Mouse (Mus musculus) cerebellum, adult 8-10 months (tissue): ENCODE measurements around the gene Ap2m1.
"Not testable (repeated sequence)": the region's sequence is repeated elsewhere in the genome, so short reads cannot be mapped to it uniquely, and the experiment has no call there.

Source experiments
- DNase-seq: peaks from one replicate; pipeline ENCODE4 v3.0.0; 2022

Gene Ap2m1

DNA sequence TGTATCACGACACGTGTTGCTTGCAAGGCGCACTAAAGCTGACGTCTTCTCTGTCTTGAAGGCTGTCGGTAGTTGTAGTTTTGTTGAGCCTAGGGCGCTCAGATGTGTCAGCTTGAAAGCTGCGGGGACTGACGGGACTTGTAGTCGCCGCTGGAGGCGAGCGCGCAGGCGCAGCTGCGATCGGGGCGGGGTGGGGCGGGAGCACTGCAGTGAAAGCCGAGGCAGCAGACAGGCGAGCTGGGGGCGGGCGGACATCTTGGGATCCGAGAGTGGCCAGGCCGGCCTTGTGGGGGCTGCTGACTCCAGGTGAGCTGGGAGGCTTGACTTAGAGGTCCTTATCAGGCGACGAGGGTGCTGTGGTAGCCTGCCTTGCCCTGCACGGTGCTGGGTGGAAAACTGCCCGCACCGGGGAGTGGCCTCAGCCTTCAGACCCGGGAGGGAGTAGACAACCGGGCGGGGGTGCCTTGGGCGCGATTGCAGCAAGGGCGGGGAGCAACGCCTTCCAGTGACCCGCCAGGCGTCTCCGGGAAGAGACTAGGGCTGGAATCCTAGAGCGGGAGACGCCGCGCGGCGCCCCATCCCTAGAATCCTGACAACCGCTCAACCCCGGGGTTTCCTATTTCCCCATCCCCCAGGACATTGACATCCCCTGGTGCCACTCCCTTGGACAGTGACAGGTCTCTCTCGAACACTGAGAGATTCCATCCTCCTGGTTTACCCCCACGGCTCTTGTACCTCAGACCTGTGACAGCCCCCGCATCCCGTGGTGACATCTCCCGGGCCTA, at the start of gene Ap2m1:
Ap2m1 (plus strand) TSS at position 183 of the 785 bp plus-strand sequence.
- DNase-seq, result peak; percentile 88

DNA sequence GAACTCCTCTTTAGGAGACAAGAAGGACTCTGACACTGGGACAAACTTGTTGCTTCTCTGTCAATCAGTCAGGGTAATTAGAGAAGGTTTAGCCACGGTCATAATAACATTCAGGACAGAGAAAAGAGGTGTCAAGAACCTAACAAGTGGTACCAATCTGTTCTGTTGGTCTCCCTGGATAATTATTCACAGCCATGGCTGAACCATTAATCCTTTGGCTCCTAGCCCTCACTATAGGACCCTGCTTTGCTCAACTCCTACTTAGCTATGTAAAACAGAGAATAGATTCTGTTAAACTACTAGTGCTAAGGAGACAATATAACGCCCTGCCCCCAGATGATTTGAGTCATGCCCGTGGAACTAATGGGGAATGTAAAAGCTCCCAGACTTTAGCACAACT, 49.2 kb upstream of the Ap2m1 start:
- no peak for DNase-seq

DNA sequence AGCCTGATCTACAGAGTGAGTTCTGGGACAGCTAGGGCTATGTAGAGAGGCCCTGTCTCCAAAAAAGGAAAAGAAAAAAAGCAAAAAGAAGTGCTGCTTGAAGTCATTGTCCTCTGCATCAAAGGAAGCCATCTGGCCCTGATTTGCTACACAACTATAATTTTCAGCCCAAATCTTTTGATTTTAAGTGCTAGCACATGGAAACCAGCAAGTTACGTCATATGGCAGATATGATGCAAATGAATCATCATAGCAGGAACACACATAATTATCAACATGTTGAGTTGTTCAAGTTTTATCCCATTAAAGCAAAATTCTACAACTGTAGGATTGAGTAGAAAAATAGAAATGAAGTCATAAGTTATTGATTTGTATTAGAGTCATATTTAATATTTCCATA, 47.1 kb upstream of the Ap2m1 start:
- no peak for DNase-seq

DNA sequence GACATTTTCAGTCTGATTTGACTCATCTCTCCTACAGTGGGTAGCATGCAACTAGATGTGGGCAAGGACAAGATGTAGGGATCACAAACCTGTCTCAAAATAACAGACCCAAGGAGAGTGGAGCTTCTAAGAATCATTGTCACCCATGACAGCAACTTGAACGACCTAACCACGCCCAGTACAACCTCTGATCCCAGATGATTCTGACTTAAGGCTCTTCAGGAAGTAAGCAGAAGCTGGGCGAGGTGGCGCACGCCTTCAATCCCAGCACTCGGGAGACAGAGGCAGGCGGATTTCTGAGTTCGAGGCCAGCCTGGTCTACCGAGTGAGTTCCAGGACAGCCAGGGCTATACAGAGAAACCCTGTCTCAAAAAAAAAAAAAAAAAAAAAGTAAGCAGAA, 46.5 kb upstream of the Ap2m1 start:
- not testable (repeated sequence) for DNase-seq

DNA sequence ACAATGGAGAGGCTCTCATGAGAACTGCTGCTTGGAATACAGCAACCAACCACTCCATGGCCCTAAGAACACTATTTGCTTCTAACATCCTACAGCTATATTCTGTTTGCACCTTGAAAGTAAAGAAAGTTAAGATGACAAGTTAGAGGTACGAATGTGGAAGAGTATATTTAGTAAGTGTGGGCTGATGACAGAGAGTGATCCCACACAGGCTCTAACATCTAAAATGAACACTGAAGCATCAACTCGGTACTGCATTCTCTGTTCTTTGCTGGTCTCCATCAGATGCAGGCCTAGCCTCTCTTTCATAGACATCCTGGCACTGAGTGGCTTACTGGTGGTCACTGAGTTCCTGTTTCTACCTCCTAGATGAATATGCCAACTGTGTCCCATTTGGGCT, 46.0 kb upstream of the Ap2m1 start:
- DNase-seq, result no peak

DNA sequence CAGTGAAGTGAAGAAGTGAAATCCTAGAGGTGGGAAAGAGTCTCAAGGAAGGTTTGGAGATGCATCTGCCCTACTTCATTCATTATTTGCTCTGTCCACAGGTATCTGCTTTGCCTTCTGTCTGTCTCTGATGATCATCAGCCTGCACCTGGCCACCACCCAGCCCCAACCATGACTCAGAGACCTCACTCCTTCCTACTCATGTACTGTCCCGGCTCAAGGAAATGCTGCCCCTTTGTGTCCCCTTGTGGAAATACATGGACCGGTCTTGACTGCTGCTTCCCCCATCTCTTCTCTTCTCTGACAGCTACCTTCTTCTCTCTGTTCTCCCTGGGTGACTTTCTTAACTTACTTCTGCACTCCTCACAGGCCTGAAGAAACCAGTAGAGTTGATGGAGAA, 44.7 kb upstream of the Ap2m1 start:
- DNase-seq, result no peak

DNA sequence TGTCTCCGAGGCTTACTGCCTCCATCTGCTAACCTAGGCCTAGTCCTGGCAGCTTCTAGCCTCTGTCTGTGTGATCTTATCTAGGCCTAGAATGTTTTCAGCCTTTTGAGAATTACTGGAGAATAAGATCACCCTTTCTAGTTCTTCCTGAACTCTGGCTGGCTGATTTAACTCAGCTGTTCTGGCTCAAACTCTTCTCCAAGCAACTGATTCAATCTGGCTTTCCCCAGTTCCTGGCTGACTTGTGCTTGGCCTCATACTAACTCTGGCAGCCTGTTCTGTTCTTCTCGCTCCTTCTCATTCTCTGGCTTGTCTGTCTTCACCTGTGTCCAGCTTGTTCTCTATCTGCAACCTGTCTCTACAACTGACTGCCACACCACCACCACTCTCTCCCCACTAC, 44.0 kb upstream of the Ap2m1 start:
- DNase-seq, result no peak

DNA sequence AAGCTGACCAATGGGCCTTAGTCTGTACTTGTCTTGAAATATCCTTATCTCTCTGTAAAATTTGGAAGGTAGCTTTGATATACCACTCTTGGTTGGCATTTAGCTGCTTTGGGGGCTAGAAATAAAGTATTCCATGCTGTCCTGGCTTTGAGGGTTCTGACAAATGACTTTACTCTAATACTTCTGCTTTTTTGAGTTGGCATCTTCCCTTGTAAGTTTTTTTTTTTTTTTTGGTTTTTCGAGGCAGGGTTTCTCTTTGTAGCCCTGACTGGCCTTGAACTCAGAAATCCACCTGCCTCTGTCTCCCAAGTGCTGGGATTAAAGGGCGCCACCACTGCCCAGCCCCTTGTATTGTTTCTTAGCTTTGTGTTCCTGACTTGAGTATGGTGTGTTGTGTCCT, 41.8 kb upstream of the Ap2m1 start:
- no peak for DNase-seq

DNA sequence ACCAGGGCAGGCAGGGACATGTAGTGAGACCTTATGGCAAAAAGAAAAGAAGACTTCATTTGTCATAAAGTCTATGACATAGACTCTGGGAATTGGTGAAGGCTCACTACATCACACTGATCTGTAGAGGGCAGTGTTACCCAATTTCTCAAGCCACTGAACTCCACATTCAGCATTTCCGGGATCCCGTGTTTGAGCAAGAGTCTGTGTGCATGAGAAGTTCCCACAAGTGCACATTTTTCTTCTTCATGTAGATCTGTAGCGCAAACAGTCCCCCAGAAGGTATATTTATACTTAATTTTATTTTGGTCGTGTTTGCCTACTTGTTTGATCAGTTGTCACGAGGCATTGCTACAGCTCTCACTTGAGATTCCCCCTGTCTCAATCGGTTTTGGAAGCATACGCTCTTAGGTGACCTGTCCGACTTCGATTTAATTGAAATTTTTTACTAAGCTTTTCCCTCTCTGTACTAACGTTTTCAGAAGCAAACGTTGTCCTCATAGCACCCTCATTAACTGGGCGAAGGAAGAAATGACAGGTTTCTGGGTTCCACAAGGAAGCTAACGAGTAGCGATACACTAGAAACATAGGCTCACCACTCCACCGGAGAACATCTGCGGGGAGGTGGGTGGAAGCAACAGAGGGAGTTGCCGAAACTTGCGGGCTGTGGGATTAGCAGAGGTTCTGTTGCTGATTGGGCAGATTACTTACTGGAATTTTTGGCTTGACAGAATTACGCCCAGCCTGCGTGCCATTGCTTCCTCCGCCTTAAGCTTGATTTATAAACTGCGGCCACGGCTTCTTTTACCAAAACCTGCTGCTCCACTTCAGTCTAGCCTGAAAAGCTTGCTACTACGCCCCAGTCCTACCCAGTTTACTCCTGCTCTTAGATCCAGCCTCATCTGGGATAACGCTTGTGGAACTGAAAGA, 38.3 kb upstream of the Ap2m1 start:
- DNase-seq, result peak; percentile 66

DNA sequence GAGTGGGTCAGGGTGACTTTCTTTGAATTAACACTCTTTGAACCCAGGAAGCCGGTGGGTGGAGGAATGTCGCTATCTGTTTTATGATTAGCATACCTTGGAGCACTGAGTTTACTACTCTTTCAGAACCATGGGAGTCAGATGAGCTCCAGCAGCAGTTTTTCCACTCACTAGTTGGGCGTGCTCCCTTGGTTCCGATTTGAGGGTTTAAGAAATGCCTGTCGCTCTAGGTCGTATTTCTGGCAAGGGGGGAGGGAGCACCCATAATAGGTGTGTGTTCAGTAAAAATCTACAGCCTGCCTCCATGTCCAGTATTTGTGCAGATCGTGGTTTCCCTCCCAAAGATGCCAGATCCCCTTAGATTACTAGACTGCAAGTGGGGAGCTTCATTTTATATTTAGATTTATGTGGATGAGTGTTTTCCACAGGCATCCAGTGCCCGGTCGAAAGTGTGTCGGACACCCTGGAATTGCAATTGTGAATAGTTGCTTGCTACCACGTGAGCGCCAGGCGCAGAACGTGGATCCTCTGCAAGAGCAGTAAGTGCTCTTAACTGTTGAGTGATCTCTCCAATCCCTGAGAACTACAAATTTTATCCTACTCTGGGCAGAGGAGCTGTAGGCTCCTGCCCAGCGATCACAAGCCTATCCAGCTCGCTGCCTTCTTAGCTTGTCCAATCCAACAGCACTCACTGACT, 37.1 kb upstream of the Ap2m1 start:
- DNase-seq, result no peak

DNA sequence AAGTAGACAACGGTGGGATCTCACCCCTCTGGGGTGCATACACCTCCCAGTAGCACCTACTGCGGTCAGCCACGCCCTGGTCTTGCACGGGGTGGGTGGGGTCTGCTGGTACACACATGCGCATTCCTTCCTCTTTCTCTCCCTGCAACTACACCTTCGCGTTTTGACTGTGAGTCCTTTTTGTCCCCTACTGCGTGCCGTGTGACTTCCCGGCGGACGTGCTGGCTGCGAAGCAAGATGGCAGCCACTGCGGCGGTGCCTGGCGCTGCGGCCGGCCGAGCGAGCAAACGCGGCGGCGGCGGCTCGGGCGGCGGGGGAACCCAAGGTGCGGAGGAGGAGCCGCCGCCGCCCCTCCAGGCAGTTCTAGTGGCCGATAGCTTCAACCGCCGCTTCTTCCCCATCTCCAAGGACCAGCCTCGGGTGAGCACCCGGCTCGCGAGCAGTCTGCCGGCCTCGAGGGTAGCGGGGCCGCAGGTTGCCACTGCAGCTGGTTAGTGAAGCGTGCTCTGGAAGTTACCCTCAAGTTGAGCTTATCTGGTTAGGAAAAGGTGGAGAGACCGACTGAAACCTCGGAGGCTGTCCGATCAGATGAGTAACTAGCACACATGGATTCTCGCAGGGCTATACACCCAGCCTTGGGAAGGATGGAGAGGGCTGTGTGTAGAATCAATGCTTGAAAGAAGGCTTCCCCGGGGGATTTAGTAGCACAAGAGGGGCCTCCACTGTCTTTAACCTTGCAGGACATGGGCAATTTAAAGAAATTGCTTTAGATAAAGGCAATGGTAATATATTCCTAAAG, 36.4 kb upstream of the Ap2m1 start, which contains the start of gene Eif2b5:
Eif2b5 (plus strand) TSS at position 141 of the 799 bp plus-strand sequence.
- DNase-seq, result peak; percentile 95

DNA sequence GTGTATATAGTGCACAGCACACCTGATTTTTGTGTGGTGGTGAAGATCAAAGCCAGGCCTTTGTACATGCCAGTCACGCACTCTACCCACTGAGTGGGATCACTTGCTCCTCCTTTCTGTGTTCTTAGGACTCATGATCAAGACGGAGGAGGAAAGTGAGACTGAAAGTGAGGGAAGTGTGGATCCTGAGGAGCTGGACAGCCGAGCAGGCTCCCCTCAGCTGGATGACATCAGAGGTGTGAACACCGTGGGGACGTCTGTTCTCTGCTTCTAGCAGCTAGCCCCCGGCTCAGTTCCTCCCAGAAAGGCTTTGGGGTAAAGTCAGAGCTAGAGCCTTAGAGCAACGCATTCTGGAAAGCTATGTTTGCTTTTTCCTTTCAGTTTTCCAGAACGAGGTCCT, 29.3 kb upstream of the Ap2m1 start:
- DNase-seq, result no peak

DNA sequence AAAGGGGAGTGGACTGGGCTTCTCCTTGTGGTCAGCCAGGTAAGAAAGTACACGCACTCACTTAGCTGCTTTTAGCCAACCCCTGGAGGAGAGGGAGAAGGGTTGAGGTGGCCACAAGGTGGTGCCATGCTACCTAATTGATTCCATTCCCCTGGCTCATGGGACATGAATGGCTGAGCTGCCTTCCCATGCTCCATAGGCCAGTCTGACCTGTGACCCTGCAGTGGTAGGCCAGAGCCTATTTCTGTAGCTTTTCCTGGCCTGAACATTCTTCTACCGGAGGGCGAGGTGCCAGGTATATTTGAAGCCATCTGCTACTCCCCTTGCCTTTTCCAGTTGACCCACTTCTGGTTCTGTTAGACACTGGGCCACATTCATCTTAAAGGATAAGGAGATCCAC, 25.9 kb upstream of the Ap2m1 start:
- DNase-seq, result peak; percentile 46

DNA sequence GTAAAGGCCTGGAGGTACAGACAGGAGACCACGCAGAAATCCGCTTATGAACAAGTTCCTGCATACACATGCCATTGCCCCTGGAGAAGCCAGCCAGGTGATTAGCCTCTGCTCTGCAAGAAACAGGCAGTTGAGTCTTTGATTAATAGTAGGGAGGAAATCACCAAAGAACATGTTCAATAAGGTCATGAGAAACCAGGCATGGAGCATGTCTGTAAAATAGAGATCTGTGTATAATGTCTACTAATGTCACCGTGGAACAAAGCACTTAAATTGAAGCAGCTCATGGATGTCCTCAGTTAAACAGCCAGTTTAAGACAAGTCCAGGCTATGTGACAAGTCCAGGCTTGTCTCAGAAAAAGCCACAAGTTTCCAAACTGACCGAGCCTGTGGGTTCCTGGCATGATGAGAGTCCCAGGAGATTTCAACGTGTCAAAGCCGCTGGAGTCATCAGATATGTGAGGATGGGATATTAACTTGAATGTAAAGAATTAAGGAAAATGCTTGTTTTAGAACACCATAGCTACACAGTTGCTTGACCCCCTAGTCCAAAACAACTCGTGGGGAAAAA, 23.9 kb upstream of the Ap2m1 start:
- DNase-seq, result no peak

DNA sequence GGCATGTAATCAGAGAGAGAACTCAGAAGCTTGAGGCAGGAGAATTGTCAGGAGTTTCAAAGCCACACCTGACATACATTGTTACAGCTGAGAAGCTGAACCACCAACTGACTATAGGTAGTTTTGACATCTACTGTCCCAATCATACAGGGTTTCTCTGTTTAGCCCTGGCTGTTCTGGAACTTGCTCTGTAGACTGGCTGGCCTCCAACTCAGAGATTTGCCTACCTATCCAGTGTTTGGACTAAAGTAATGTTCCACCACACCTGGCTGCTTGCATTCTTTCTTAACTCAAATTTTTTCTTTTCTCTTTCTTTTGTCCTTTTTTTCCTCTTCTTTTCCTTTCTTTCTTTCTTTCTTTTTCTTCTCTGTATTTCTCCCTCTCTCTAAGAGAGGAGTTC, 19.2 kb upstream of the Ap2m1 start:
- no peak for DNase-seq

DNA sequence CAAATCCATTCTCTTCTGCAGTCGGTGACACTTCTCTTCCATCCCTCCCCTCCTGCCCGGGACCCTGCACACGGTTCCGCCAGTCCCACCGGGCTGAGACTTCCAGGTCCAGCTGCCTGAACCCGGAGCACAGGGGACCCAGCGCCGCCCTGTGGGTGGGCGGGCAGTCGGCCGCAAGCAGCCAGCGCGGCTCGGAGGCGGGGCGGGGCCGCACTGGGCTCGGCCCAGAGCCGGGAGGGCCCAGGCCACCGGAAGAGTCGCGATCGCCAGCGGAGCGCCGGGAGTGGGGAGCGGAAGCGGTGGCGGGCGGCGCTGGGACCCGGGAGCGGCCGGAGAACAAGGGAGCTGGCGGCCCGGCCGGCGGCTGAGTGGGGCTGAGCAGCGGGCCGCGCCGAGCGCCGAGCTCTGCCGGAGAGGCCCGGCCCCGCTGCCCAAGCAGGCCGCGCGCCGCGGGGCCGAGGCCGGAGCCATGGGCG, 18.5 kb upstream of the Ap2m1 start, which contains the start of gene Dvl3:
Dvl3 (plus strand) TSS at position 257 of the 476 bp plus-strand sequence.
- DNase-seq, result peak; percentile 86

DNA sequence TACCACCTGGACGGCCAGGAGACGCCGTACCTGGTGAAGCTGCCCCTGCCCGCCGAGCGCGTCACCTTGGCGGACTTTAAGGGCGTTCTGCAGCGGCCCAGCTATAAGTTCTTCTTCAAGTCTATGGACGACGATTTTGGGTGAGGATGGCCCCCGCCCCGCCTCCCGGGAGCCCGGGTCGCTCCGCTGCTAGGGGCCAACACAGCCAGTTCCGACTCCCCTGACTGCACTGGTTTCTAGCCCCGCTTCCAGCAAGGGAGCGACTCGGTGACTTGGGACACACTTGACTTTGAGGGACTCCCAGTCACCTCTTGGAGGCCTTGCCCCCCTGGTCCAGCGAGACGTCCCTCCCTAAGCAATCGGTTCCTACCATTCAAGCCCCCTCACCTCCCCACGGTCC, 18.1 kb upstream of the Ap2m1 start:
- no peak for DNase-seq

DNA sequence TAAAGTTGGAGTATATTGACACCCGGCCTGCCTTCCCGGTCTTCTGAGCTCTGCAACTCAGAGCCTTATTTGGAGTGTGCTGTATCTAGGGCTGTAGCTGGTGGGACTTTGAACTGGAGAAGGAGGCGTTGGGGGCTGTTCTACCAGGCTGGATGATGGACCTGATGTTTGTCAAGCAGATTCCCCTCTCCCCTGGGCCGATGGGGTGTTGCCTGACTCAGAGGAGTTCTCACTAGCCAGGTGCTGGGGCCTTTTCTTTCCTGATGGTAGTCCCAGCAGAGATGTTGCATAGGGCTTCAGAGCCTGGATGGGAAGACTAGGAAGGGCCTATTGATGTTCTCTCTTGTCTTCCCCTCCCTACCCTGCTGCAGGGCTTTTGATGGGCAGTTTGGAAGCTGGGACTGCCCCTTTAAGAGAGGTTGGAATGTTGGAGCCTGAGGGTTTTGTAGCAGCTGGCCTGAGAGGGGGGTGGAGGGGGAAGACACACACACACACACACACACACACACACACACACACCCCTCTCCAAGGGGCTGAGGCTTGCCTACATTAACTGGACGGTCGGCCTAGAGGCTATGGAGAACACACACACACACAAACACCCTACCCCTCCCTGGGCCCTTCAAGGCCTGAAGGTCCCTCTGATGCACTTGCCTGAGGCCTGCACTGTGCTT, 17.4 kb upstream of the Ap2m1 start:
- DNase-seq, result no peak

DNA sequence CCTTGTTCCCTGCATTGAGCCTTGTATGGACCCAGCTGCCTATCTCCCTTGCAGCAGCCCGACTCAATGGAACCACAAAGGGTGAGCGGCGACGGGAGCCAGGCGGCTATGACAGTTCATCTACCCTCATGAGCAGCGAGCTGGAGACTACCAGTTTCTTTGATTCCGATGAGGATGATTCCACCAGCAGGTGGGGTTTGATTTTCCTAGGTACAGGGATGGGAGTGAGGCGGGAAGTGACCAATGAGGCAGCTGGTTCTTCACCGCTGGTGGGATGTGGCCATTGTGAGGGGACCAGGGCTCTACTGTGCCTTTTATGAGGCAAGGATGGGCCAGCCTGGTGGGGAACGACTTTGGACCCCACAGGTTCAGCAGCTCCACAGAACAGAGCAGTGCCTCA, 11.4 kb upstream of the Ap2m1 start:
- DNase-seq, result no peak

DNA sequence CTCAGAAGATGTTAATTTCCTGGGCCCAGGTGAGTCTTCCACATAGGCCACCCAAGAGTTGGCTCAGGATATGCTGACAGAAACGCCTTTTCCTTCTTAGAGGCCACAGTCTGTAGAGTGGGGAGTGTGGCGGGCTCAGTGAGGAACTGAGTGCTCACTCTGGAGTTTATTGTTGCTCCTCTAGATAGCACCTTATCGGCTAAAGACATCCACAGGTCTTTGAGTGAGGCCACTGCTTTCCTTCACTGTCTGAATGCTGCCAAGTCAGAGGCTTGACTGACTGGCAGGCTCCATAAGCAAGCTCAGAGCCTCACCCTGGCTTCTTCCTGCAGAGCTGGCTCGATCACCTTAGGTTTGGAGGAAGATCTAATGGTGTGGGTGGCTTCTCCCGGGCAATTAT, 6.5 kb upstream of the Ap2m1 start:
- no peak for DNase-seq

DNA sequence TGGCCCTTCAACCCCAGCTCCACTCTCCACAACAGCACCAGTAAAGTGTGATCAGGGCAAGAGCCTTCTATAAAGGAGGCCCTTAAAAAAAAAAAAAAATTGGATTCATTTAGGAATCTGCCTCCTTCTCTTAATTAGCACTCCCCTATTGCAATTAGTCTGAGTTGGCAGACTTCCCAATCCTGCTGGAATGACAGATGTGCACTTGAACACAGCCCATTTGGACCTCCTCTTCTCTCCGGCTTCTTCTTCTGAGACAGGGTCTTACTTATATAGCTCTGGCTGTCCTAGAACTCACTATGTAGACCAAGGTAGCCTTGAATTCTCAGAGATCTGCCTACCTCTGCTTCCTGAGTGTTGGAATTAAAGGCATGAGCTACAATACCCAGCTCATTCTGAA, 5.9 kb upstream of the Ap2m1 start:
- no peak for DNase-seq
